Mouse (Mus musculus) kidney, embryonic 15.5 days (tissue): ENCODE results near the gene Slc4a3. TPM values are rescaled to one million over a fixed set of nuclear protein-coding genes. Genes with fewer than 3 reads are reported as not detected.

ENCODE experiments used
- ATAC-seq: fragments of 200-750 bp; cut with Nextera tagmentation; replicated peaks from 2 replicates; pipeline ENCODE4 v1.8.0; 2017; ENCODE audit warnings: moderate TSS enrichment; ENCODE audit not compliant: low FRiP score
- H3K27ac ChIP-seq: fragments of 300-500 bp; sonication (generic); 2 replicates; pipeline ENCODE4 v1.5.1; 2015; ENCODE audit warnings: mild to moderate bottlenecking, inconsistent platforms
- H3K27me3 ChIP-seq: fragments of 300-500 bp; sonication (generic); 2 replicates; pipeline ENCODE4 v1.6.1; 2015; ENCODE audit warnings: inconsistent platforms
- H3K36me3 ChIP-seq: fragments of 300-500 bp; sonication (generic); 2 replicates; pipeline ENCODE4 v1.6.1; 2015; ENCODE audit warnings: inconsistent platforms
- H3K4me1 ChIP-seq: fragments of 300-500 bp; sonication (generic); 2 replicates; pipeline ENCODE4 v1.6.1; 2015; ENCODE audit warnings: inconsistent platforms
- H3K4me2 ChIP-seq: fragments of 300-500 bp; sonication (generic); 2 replicates; pipeline ENCODE4 v1.6.1; 2015; ENCODE audit warnings: moderate library complexity, mild to moderate bottlenecking, inconsistent platforms
- H3K4me3 ChIP-seq: fragments of 300-500 bp; sonication (generic); replicated peaks from 2 replicates; pipeline ENCODE4 v1.5.1; 2015; ENCODE audit warnings: mild to moderate bottlenecking, inconsistent platforms
- H3K9ac ChIP-seq: fragments of 300-500 bp; sonication (generic); 2 replicates; pipeline ENCODE4 v1.6.1; 2015; ENCODE audit warnings: mild to moderate bottlenecking, inconsistent platforms
- H3K9me3 ChIP-seq: fragments of 300-500 bp; sonication (generic); replicated peaks from 2 replicates; pipeline ENCODE4 v1.6.1; 2016; ENCODE audit warnings: inconsistent platforms
- whole genome bisulfite sequencing: fragments of 180-500 bp; shearing (Covaris S2); methylation state at CpG from one replicate; pipeline ENCODE4 v1.1.7; 2015; ENCODE audit warnings: mixed read lengths; 5-methylcytosine and 5-hydroxymethylcytosine counted together
- polyA plus RNA-seq: library from polyadenylated mRNA; unstranded; fragments of >200 nt; fragmentation: Nextera tagmentation; extraction: Ambion mirVana; gene quantifications from 2 replicates; pipeline ENCODE4 v1.2.1, GENCODE M21; 2015

Slc4a3 gene
- polyA plus RNA-seq, 1 experiment from 2014 or later = 22.5 TPM

DNA sequence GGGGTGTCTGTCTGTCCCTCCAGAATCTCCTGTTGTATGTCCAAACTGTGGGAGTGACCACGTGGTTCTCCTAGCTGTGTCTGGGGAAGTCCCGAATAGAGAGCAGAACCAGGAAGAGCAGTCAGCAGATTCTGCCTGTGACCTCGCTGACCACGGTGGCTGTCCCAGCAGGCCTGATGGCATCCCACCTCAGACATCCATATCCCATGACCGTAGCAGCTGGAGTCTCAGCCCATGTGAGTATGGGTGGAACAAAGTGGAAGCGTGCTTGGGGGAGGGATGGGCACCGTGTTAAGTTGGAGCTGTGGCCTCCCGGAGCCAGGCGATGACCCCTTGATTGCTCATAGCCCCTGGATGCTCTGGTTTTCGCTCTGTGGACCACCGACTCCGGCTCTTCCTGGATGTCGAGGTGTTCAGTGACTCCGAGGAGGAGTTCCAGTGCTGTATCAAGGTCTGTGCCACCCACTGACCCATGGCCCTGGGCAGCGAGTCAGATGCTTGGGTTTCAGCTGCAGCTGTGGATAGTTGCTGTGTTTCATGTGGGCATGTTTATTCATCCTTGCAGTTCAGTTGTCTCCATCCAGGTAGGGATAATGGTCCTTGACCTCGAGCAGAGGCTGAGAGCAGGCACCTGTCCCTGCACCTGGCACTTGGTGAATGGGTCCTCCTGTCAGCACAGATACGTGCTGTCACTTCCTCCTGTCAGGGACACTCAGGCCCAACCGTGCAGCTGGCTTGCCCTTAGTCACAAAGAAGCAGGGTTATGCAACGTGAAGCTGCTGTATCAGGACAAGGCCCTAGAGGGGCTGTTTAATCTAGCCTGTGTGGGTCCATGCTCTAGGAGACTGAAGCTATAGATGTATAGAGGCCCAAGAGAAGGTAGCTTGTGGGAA is 13.5 kb upstream of the Slc4a3 start:
- WGBS = 58% methylated on average over 19 of the region's 19 CpGs
- H3K4me3 ChIP-seq = no peak overlapping the region
- peak overlapping the region; percentile 66 for H3K27ac ChIP-seq
- no peak overlapping the region for H3K9ac ChIP-seq
- no peak overlapping the region for H3K4me2 ChIP-seq
- H3K27me3 ChIP-seq = no peaks in the 10 kb centered on the region
- H3K4me1 ChIP-seq = peaks cover 21% of the 10 kb centered on the region
- peak; percentile 68 for ATAC-seq
- no peaks in the 10 kb centered on the region for H3K9me3 ChIP-seq
- peaks cover 71% of the 10 kb centered on the region for H3K36me3 ChIP-seq

DNA sequence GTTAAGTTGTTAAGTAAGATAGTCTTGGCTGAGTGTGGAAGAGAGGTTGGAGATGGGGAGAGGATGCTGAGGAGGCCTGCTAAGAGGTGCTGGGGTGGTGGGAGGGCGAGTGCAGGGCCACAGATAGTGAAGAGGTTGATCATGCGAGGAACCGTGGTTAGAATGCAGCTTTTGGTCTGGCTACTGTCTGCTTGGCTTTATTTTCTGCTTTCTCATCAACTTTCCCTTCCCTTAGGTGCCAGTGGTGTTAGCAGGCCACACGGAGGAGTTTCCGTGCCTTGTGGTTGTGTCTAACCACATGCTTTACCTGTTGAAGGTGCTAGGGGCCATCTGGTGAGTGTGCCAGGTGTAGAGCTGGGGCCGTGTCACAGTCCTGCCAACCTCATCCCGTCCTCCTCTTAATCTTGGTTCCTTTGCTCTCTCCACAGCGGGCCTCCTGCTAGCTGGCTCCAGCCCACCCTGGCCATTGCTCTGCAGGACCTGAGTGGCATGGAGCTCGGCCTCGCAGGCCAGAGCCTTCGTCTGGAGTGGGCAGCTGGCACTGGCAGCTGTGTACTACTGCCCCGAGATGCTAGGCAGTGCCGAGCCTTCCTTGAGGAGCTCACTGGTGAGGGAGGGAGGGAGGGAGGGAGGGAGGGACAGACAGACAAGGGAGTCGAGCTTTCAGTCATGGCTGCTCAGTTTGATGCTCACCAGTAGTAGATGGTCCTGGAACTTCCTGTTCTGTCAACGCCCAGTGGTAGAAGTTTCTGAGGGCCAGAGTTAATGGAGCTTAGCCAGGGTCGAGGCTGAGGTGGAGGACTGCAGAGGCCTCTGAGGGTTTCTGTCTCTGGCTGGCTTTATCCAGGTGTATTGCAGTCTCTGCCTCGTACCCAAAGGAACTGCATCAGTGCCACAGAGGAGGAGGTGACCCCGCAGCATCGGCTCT is 12.5 kb upstream of the Slc4a3 start:
- Histone ChIP-seq H3K4me1 (peaks cover 21% of the 10 kb centered on the region), H3K9me3 (no peaks in the 10 kb centered on the region), H3K27me3 (no peaks in the 10 kb centered on the region), H3K27ac (peak overlapping the region; percentile 66), H3K4me2 (no peak overlapping the region), H3K4me3 (no peak overlapping the region), H3K9ac (no peak overlapping the region), H3K36me3 (peaks cover 62% of the 10 kb centered on the region)
- 71% methylated on average over 19 of the region's 19 CpGs for WGBS
- ATAC-seq = peak; percentile 61

DNA sequence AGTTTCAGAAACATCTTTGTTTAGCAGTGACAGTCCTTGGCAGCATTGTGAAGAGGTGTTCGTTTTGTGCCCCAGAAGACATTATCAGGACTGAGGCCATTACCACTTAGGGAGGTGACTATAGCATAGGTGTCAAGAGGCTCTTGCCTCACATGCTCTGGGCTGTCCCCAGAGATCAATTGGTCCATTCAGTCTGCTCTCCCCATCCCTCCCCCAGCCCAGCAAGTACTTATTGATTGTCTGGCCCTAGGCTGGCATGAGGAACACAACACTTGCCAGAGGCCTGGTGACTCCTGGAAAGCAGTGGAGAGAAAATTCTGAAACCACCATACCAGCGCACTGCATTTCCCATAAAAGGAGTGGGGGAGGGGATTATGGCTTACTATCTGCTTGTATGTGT is 8.5 kb upstream of the Slc4a3 start:
- Histone ChIP-seq H3K27me3 (no peaks in the 10 kb centered on the region), H3K4me1 (peaks cover 19% of the 10 kb centered on the region), H3K27ac (no peak overlapping the region), H3K4me2 (no peak overlapping the region), H3K9ac (no peak overlapping the region), H3K36me3 (peaks cover 43% of the 10 kb centered on the region), H3K4me3 (no peak overlapping the region), H3K9me3 (no peaks in the 10 kb centered on the region)
- 60% methylated on average over 2 of the region's 2 CpGs for WGBS
- no peak for ATAC-seq

DNA sequence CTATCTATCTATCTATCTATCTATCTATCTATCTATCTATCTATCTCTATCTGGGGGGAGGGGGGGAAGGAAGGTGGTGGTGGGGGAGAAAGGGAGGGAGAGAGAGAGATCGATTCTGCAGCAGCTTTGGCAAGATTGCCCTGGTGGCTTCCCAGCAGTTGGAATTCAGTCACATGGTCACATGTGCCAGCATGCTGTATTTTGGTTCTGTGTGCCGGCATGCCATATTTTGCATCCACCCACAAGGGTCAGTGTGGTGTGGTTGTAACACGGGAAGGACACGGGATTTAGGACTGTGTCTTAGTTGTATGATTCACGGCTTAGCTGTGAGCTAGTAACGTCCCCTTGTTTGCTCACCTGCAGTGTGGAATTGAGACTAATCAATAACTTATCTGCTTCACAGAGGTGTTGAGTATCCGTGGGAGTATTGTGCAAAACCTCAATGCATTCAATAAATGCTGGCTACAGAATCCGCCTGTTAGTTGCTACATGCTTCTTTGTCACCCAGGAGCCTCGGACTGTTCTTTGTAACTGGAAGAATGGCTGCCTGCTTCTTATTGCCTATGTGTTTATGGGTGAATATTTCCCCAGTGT is 7.4 kb upstream of the Slc4a3 start:
- Histone ChIP-seq H3K27ac (no peak overlapping the region), H3K4me1 (peaks cover 9% of the 10 kb centered on the region; the same call in 1 of the 2 replicates), H3K4me3 (no peak overlapping the region), H3K9ac (no peak overlapping the region), H3K9me3 (no peaks in the 10 kb centered on the region), H3K36me3 (peaks cover 32% of the 10 kb centered on the region), H3K27me3 (no peaks in the 10 kb centered on the region), H3K4me2 (no peak overlapping the region)
- WGBS = 65% methylated on average over 9 of the region's 9 CpGs
- ATAC-seq = no peak

DNA sequence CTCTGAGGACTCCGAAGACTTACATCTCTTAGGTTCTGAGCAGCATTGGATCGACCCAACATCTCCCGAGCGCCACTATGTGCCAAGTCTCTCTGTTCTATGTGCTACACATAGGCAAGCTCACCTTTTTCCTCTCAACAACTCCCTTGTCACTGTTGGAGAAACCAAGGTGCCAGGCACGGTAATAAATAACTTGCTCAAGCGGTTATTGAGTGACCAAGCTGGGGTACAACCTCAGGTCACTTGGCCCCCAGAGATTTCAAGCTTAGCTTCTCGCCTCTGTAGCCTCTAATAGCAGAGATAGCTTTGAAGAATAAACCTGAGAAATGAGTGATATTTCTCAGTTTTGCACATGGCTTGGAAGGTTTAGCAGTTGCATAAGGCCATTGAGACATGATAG is 4.6 kb upstream of the Slc4a3 start:
- 85% methylated on average over 7 of the region's 7 CpGs for WGBS
- Histone ChIP-seq H3K36me3 (peaks cover 9% of the 10 kb centered on the region), H3K27ac (no peak overlapping the region), H3K4me3 (no peak overlapping the region), H3K27me3 (no peaks in the 10 kb centered on the region), H3K4me2 (no peak overlapping the region), H3K9ac (no peak overlapping the region), H3K4me1 (peaks cover 14% of the 10 kb centered on the region), H3K9me3 (no peaks in the 10 kb centered on the region)
- ATAC-seq = no peak

DNA sequence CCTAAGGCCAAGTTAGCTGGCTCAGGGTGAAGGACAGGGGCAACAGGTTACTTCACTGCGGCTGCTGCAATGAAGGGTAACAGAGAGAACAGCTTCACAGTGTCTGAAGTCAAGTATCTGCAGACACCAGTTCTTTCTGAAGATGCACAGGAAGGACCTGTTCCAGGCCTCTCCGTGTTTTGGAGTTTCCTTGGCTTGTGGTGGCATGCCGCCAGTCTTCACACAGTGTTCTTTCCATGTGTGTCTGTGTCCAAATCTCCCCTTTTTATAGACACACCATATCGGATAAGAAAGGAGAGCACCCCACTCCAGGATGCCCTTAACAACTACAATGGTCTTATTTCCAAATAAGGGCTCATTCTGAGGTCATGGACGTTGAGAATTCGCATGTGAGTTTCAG is 1.7 kb upstream of the Slc4a3 start:
- Histone ChIP-seq H3K9ac (no peak overlapping the region), H3K27me3 (0 out of 2 replicates have a peak, but pooled peaks cover 7% of the 10 kb centered on the region), H3K9me3 (no peaks in the 10 kb centered on the region), H3K4me3 (no peak overlapping the region), H3K4me1 (peaks cover 27% of the 10 kb centered on the region), H3K27ac (no peak overlapping the region), H3K36me3 (peaks cover 6% of the 10 kb centered on the region; the same call in 1 of the 2 replicates), H3K4me2 (no peak overlapping the region)
- WGBS = 88% methylated on average over 6 of the region's 6 CpGs
- no peak for ATAC-seq

DNA sequence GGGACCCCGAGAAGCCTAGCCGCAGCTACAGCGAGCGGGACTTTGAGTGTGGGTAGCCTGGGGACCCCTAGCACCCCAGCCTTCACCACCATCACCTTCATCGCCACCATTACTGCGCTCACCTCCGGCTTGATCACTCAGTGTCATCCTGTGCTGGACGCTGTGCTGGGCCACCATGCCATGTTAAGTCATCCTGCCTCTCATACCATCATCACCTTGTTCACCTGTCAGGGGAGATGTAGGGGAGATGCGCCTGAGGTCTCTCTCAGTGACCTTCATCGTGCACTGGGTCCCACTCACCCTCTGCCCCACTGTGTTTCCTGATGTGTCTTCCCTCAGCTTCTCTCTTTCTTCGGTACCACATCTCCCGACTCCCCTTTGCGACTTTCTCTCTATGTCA is 1.3 kb downstream of the Slc4a3 start:
- Histone ChIP-seq H3K36me3 (peaks cover 33% of the 10 kb centered on the region), H3K9ac (no peak overlapping the region), H3K27ac (no peak overlapping the region), H3K9me3 (no peaks in the 10 kb centered on the region), H3K4me1 (peaks cover 22% of the 10 kb centered on the region), H3K4me2 (peak overlapping the region; percentile 86), H3K4me3 (peak overlapping the region; percentile 79), H3K27me3 (0 out of 2 replicates have a peak, but pooled peaks cover 7% of the 10 kb centered on the region)
- ATAC-seq = no peak
- 96% methylated on average over 13 of the region's 13 CpGs for WGBS

DNA sequence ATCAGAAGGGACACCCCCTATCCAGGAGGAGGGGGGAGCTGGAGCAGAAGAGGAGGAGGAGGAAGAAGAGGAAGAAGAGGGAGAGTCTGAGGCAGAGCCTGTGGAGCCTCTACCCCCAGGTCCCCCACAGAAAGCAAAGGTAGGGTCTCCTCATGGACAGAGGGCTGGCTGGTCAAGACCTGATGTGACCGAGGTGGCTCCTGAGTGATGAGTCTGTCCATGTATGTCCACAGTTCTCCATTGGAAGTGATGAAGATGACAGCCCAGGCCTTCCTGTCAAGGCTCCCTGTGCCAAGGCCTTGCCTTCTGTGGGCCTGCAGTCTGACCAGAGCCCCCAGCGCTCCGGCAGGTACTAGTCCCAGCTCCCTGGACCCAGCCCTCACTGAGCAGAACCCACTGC is 2.0 kb downstream of the Slc4a3 start:
- H3K36me3 ChIP-seq = peaks cover 40% of the 10 kb centered on the region
- 0 out of 2 replicates have a peak, but pooled peaks cover 7% of the 10 kb centered on the region for H3K27me3 ChIP-seq
- ATAC-seq = no peak
- H3K4me1 ChIP-seq = peaks cover 22% of the 10 kb centered on the region
- no peak overlapping the region for H3K9ac ChIP-seq
- no peak overlapping the region for H3K4me2 ChIP-seq
- no peak overlapping the region for H3K27ac ChIP-seq
- no peaks in the 10 kb centered on the region for H3K9me3 ChIP-seq
- WGBS = 92% methylated on average over 3 of the region's 3 CpGs
- no peak overlapping the region for H3K4me3 ChIP-seq

DNA sequence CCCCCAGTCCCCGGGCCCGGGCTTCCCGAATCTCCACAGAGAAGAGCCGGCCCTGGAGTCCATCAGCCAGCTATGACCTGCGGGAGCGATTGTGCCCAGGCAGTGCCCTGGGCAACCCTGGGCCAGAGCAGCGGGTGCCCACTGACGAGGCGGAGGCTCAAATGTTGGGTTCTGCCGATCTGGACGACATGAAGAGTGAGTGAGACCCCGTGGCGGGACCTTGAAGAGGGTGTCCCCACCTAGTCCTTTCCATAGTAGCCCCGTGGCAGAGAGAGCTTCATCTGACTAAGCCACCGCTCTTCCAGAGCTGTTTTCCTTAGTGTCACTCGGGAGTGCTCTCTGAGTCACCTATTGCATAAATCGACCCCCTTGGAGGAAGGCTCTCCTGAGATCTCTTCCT is 2.8 kb downstream of the Slc4a3 start:
- 88% methylated on average over 17 of the region's 17 CpGs for WGBS
- no peaks in the 10 kb centered on the region for H3K9me3 ChIP-seq
- no peak overlapping the region for H3K4me3 ChIP-seq
- no peak overlapping the region for H3K9ac ChIP-seq
- ATAC-seq = no peak
- no peak overlapping the region for H3K4me2 ChIP-seq
- 0 out of 2 replicates have a peak, but pooled peaks cover 7% of the 10 kb centered on the region for H3K27me3 ChIP-seq
- peaks cover 22% of the 10 kb centered on the region for H3K4me1 ChIP-seq
- no peak overlapping the region for H3K27ac ChIP-seq
- H3K36me3 ChIP-seq = peaks cover 48% of the 10 kb centered on the region

DNA sequence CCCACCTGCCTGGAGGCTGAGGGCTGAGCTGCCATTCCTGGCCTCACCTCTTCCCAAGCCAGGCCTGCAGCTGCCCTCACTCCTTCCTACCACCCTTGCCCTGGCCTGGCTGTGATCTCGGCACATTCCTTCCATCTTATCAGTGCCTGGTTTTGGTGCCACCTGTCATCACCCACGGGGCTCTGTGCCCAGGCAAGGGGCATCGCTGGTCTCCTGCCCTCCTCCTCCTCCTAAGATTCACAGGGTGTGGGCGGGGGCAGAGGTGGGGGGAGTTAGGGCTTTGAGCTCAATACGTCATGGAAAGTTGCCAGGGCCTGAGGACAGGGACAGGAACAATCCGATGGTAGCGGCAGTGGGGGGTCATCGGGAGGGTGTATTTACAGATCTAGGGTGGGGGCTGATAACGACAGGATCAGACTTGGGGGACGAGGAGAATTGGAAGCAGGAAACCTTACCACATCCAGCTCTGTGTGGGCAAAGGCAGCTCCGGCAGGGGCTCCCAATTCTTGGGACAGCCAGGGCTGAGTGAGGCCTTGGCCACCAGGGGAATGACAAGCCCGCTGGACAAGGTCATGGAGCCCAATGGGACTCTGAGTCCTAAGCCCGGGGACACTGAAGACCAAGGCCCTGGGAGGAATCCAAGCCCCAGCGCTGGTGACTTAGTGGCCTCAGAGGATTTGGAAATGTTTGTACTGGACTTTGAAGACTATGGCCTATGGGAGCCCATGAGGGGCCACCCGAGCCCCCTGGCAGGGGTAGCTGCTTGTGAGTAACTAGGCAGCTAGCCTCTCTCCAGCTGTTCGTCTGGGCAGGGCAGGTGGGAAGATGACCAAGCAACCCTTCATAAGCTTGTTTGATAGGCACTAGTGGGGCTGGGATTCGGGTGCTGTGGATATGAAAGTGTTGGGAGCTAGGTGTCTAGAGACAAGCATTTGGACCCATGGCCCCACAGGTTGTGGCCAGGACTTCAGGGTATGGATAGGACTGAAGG is 3.5 kb downstream of the Slc4a3 start:
- ATAC-seq = no peak
- Histone ChIP-seq H3K4me2 (no peak overlapping the region), H3K27ac (no peak overlapping the region), H3K36me3 (peaks cover 55% of the 10 kb centered on the region), H3K4me3 (no peak overlapping the region), H3K4me1 (peaks cover 22% of the 10 kb centered on the region), H3K9me3 (no peaks in the 10 kb centered on the region), H3K27me3 (0 out of 2 replicates have a peak, but pooled peaks cover 7% of the 10 kb centered on the region), H3K9ac (no peak overlapping the region)
- 85% methylated on average over 17 of the region's 17 CpGs for WGBS

DNA sequence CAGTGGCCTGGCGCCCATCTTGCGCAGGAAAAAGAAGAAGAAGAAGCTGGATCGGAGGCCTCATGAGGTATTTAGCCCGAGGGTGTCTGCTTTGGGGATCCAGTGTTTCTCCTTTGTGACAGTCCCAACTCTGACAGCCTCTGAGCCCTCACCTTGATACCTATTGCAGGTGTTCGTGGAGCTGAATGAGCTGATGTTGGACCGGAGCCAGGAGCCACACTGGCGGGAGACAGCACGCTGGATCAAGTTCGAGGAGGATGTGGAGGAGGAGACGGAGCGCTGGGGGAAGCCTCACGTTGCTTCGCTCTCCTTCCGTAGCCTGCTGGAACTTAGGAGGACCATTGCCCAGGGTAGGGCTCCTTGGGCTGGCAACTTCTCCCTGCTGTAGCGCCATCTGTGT is 4.5 kb downstream of the Slc4a3 start:
- ATAC-seq = no peak
- H3K9me3 ChIP-seq = no peaks in the 10 kb centered on the region
- H3K27me3 ChIP-seq = 0 out of 2 replicates have a peak, but pooled peaks cover 7% of the 10 kb centered on the region
- H3K4me2 ChIP-seq = no peak overlapping the region
- WGBS = 74% methylated on average over 15 of the region's 15 CpGs
- no peak overlapping the region for H3K4me3 ChIP-seq
- no peak overlapping the region for H3K27ac ChIP-seq
- H3K36me3 ChIP-seq = peaks cover 65% of the 10 kb centered on the region
- no peak overlapping the region for H3K9ac ChIP-seq
- peaks cover 19% of the 10 kb centered on the region for H3K4me1 ChIP-seq
